Mouse (Mus musculus): ENCODE data around the gene Dusp6. TPM values are rescaled to one million over a fixed set of nuclear protein-coding genes. Genes with fewer than 3 reads are reported as not detected.

Dusp6 gene
- polyA plus RNA-seq, 1 experiment from 2014 or later, result 98.5 TPM

- Histone ChIP-seq H3K4me2 (replicated peaks; ENCODE audit: low read depth, low read length) (no peak overlapping the region), H3K27ac (ENCODE audit: low read depth, low read length) (no peak overlapping the region), H3K4me1 (ENCODE audit: control insufficient read depth, insufficient read depth, low read length) (no peaks in the 10 kb centered on the region), H3K27me3 (ENCODE audit: control insufficient read depth, insufficient read depth, low read length) (no peaks in the 10 kb centered on the region), H3K9me3 (ENCODE audit: control insufficient read depth, low read length) (no peaks in the 10 kb centered on the region), H3K9ac (ENCODE audit: low read depth, low read length) (no peak overlapping the region), H3K36me3 (ENCODE audit: control insufficient read depth, insufficient read depth, low read length) (no peaks in the 10 kb centered on the region), H3K4me3 (ENCODE audit: low read length) (no peak overlapping the region)
- no peak for ATAC-seq (ENCODE audit: low FRiP score, low TSS enrichment)
Measured at GRCm38 (mm10) chr10:99317057-99317456, 54.0 kb downstream of the Dusp6 start.

Other genes with a start within 250 kb of the Dusp6 start
- 18.1 and 28.9 TPM in 2 replicates for gene Poc1b, start 156.2 kb upstream of the Dusp6 start, polyA plus RNA-seq (2014; fragmentation: Nextera tagmentation; extraction: Ambion mirVana)
- gene Galnt4, start 155.1 kb upstream of the Dusp6 start, polyA plus RNA-seq (2014; fragmentation: Nextera tagmentation; extraction: Ambion mirVana), result 5.4 and 12.4 TPM in 2 replicates
- gene Phxr2, start 136.9 kb upstream of the Dusp6 start, polyA plus RNA-seq (2014; fragmentation: Nextera tagmentation; extraction: Ambion mirVana), result 0.17 TPM in 1 of 2 replicates, not detected in the other

Data from kidney, embryonic 14.5 days (tissue).